In the genomic region with DNA sequence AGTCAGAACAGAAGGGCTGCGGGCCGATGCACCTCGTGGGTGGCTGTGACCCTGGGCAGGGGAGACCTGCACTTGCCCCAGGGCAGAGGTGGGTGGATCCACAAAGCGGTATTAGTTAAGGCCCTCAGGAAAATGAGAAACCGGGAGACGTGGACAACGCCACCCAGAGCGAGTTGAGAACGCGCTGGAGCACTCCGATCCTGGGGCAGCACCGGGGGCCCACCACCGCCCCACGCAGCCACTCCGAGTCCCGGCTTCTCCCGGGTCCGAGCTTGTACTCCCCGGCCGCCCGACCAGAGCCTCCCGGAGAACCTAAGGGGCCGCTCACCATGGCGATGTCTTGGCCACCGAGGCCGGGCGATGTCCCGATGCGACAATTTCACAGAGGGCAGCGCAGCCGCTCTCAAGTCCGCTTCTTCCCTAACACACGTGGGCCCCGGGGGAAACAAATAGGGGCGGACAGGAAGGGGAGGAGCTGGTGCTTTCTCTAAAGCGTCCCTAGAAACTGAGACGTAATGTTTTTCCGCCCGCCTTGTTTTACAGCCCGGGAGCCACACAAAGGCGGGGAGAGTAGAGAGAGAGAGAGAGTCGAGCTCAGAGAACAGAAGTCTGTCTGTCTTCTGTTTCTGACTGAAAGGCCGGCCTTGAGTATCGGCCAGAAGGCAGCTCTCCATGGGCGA, we compare ENCODE assay signal across 8 mouse cellular contexts. TPM values are rescaled to one million over a fixed set of nuclear protein-coding genes. Genes with fewer than 3 reads are reported as not detected.
A peak's percentile ranks its signal among the peaks of the same experiment; 100 is the strongest.
DNase-seq lines count a peak whose midpoint lies in the region; ATAC-seq and TF ChIP-seq lines count a peak whose summit lies in the region.

Gene Tma16, minus strand, starts transcription at position 447 of the 680 bp plus-strand sequence.

- no peak for TF ChIP-seq CTCF in E14TG2a.4 (conservative IDR thresholded peaks at IDR 0.05; ENCODE audit: low read length)
- no peak for TF ChIP-seq CTCF in liver, postnatal 0 days (IDR thresholded peaks at IDR 0.05; ENCODE audit: low read depth)

- H3K4me1 ChIP-seq in E14TG2a.4 (replicated peaks; ENCODE audit: low read depth, low read length) = peaks cover 36% of the 10 kb centered on the region
- peaks cover 8% of the 10 kb centered on the region; the same call in 1 of the 2 replicates for H3K4me1 ChIP-seq in forebrain, embryonic 13.5 days
- H3K4me1 ChIP-seq in liver, postnatal 0 days (ENCODE audit: insufficient read depth) = 0 out of 2 replicates have a peak, but pooled peaks cover 4% of the 10 kb centered on the region
- peaks cover 5% of the 10 kb centered on the region; the same call in 1 of the 2 replicates for H3K4me1 ChIP-seq in neural tube, embryonic 14.5 days (ENCODE audit: control insufficient read depth, insufficient read depth, low read length)

- peak within 1 kb of the TSS; percentile 67 for H3K4me2 ChIP-seq in forebrain, embryonic 13.5 days
- H3K4me2 ChIP-seq in liver, postnatal 0 days (ENCODE audit: low read depth, low read length) = peak within 1 kb of the TSS; percentile 90
- H3K4me2 ChIP-seq in neural tube, embryonic 14.5 days (ENCODE audit: low read depth, low read length) = peak within 1 kb of the TSS; percentile 72

- peak within 1 kb of the TSS; percentile 78 for H3K9ac ChIP-seq in forebrain, embryonic 13.5 days
- peak within 1 kb of the TSS; percentile 79 for H3K9ac ChIP-seq in liver, postnatal 0 days (replicated peaks)
- peak within 1 kb of the TSS; percentile 77 for H3K9ac ChIP-seq in neural tube, embryonic 14.5 days (replicated peaks; ENCODE audit: low read depth, low read length)

- peak within 1 kb of the TSS; percentile 97 for H3K4me3 ChIP-seq in E14TG2a.4 (replicated peaks; ENCODE audit: low read length)
- peak within 1 kb of the TSS; percentile 88 for H3K4me3 ChIP-seq in forebrain, embryonic 13.5 days
- H3K4me3 ChIP-seq in liver, postnatal 0 days (ENCODE audit: low read depth, low read length) = peak within 1 kb of the TSS; percentile 94
- H3K4me3 ChIP-seq in neural tube, embryonic 14.5 days (ENCODE audit: low read depth, low read length) = peak within 1 kb of the TSS; percentile 90

- DNase-seq in c-Kit-positive CD71-positive TER-119-positive erythroid progenitor cells, embryonic 14.5 days (ENCODE audit: low spot score) = peak; percentile 81
- peak; percentile 80 to 92 for DNase-seq in heart, postnatal 10 days
- peak; percentile 57 for DNase-seq in large intestine, adult 2 months (ENCODE audit: low read depth, low spot score)
- peak; percentile 83 for DNase-seq in liver, postnatal 0 days
- DNase-seq in testis, postnatal 10 days (ENCODE audit: low spot score) = peak; percentile 88

- peaks cover 33% of the 10 kb centered on the region for H3K36me3 ChIP-seq in E14TG2a.4 (ENCODE audit: insufficient read depth, low read length)
- H3K36me3 ChIP-seq in forebrain, embryonic 13.5 days (ENCODE audit: poor library complexity, severe bottlenecking) = peaks cover 24% of the 10 kb centered on the region
- H3K36me3 ChIP-seq in liver, postnatal 0 days (replicated peaks; ENCODE audit: insufficient read depth, low read length) = peaks cover 8% of the 10 kb centered on the region; the same call in 1 of the 2 replicates
- H3K36me3 ChIP-seq in neural tube, embryonic 14.5 days (ENCODE audit: control insufficient read depth, insufficient read depth, low read length) = no peaks in the 10 kb centered on the region

- peak within 1 kb of the TSS; percentile 63; the same call in 1 of the 2 replicates for H3K27ac ChIP-seq in forebrain, embryonic 13.5 days
- H3K27ac ChIP-seq in liver, postnatal 0 days (ENCODE audit: low read depth) = peak within 1 kb of the TSS; percentile 69
- H3K27ac ChIP-seq in neural tube, embryonic 14.5 days (ENCODE audit: low read depth, low read length) = peak within 1 kb of the TSS; percentile 46; the same call in 1 of the 2 replicates

- intact Hi-C loops in heart, postnatal 10 days (cut with DNase I) = no loop called here

- H3K27me3 ChIP-seq in E14TG2a.4 (ENCODE audit: insufficient read depth, low read length) = no peaks in the 10 kb centered on the region
- no peaks in the 10 kb centered on the region for H3K27me3 ChIP-seq in forebrain, embryonic 13.5 days
- no peaks in the 10 kb centered on the region for H3K27me3 ChIP-seq in liver, postnatal 0 days (ENCODE audit: insufficient read depth, low read length)
- H3K27me3 ChIP-seq in neural tube, embryonic 14.5 days (ENCODE audit: control insufficient read depth, insufficient read depth, low read length) = no peaks in the 10 kb centered on the region

- peak; percentile 45; the same call in 1 of the 2 replicates for TF ChIP-seq EP300 in liver, postnatal 0 days (IDR thresholded peaks at IDR 0.05; ENCODE audit: low read depth)

- no peaks in the 10 kb centered on the region for H3K9me3 ChIP-seq in E14TG2a.4 (ENCODE audit: low read length)
- no peaks in the 10 kb centered on the region for H3K9me3 ChIP-seq in forebrain, embryonic 13.5 days (replicated peaks)
- no peaks in the 10 kb centered on the region for H3K9me3 ChIP-seq in liver, postnatal 0 days (ENCODE audit: low read length)
- H3K9me3 ChIP-seq in neural tube, embryonic 14.5 days (ENCODE audit: control insufficient read depth, low read length) = no peaks in the 10 kb centered on the region

- peak; percentile 99 for ATAC-seq in forebrain, embryonic 13.5 days
- ATAC-seq in liver, postnatal 0 days = peak; percentile 96
- peak; percentile 99 for ATAC-seq in neural tube, embryonic 14.5 days (ENCODE audit: low read depth)

- 0% methylated on average over 36 of the region's 45 CpGs for WGBS in forebrain, embryonic 13.5 days
- WGBS in large intestine, adult 2 months = under 1% methylated on average over 45 of the region's 45 CpGs
- WGBS in liver, postnatal 0 days (ENCODE audit: insufficient replicate concordance) = 2% methylated on average over 45 of the region's 45 CpGs
- under 1% methylated on average over 45 of the region's 45 CpGs for WGBS in neural tube, embryonic 14.5 days

RNA-seq across cellular contexts. Expression of gene Tma16, which starts in this region (rescaled TPM):
- 11.8 and 16.0 TPM in 2 replicates for polyA plus RNA-seq in forebrain, embryonic 13.5 days (2015; fragmentation: Nextera tagmentation; extraction: Ambion mirVana)
- 1 to 10 TPM; 4.6 to 5.1 TPM for total RNA-seq in heart, postnatal 10 days (2021)
- 1.2 and 1.5 TPM in 2 replicates for polyA plus RNA-seq in large intestine, adult 2 months (2012; rRNA removed)
- 5.1 and 5.7 TPM in 2 replicates for polyA plus RNA-seq in liver, postnatal 0 days (2015; fragmentation: Nextera tagmentation; extraction: Ambion mirVana)
- polyA plus RNA-seq in neural tube, embryonic 14.5 days (2014; fragmentation: Nextera tagmentation; extraction: Ambion mirVana) = 11.3 and 12.8 TPM in 2 replicates

Comparison
In these comparisons a context has a peak if more than half of its experiments do, and no peak if none do; other contexts are left out.
1. Peak in every context shown above with its lines: DNase-seq, ATAC-seq, H3K4me3 ChIP-seq and H3K27ac ChIP-seq.